Mouse (Mus musculus) stomach, embryonic 15.5 days (tissue): ENCODE data around the gene Cd8a. TPM values are rescaled to one million over a fixed set of nuclear protein-coding genes. Genes with fewer than 3 reads are reported as not detected.
"Not testable (repeated sequence)": the region's sequence is repeated elsewhere in the genome, so short reads cannot be mapped to it uniquely, and the experiment has no call there.

Experiments
- ATAC-seq: fragments of 200-750 bp; cut with Nextera tagmentation; 2 replicates; pipeline ENCODE4 v1.8.0; 2017; ENCODE audit warnings: low read depth, moderate number of reproducible peaks, moderate TSS enrichment; ENCODE audit not compliant: insufficient read depth, low FRiP score
- H3K27ac ChIP-seq: fragments of 300-500 bp; sonication (generic); 2 replicates; pipeline ENCODE4 v1.5.1; 2015; ENCODE audit warnings: mild to moderate bottlenecking, inconsistent platforms
- H3K27me3 ChIP-seq: fragments of 300-500 bp; sonication (generic); replicated peaks from 2 replicates; pipeline ENCODE4 v1.6.1; 2015; ENCODE audit warnings: inconsistent platforms
- H3K36me3 ChIP-seq: fragments of 300-500 bp; sonication (generic); 2 replicates; pipeline ENCODE4 v1.6.1; 2015; ENCODE audit warnings: inconsistent platforms
- H3K4me1 ChIP-seq: fragments of 300-500 bp; sonication (generic); 2 replicates; pipeline ENCODE4 v1.6.1; 2015; ENCODE audit warnings: inconsistent platforms
- H3K4me2 ChIP-seq: fragments of 300-500 bp; sonication (generic); 2 replicates; pipeline ENCODE4 v1.6.1; 2015; ENCODE audit warnings: mild to moderate bottlenecking, inconsistent platforms
- H3K4me3 ChIP-seq: fragments of 300-500 bp; sonication (generic); replicated peaks from 2 replicates; pipeline ENCODE4 v1.5.1; 2015; ENCODE audit warnings: inconsistent platforms
- H3K9ac ChIP-seq: fragments of 300-500 bp; sonication (generic); 2 replicates; pipeline ENCODE4 v1.6.1; 2015; ENCODE audit warnings: inconsistent platforms
- H3K9me3 ChIP-seq: fragments of 300-500 bp; sonication (generic); 2 replicates; pipeline ENCODE4 v1.6.1; 2016; ENCODE audit warnings: inconsistent platforms
- WGBS: fragments of 180-500 bp; shearing (Covaris S2); methylation state at CpG from one replicate; pipeline ENCODE4 v1.1.7; 2015; 5-methylcytosine and 5-hydroxymethylcytosine counted together
- polyA plus RNA-seq: library from polyadenylated mRNA; unstranded; fragments of >200 nt; fragmentation: Nextera tagmentation; extraction: Ambion mirVana; gene quantifications from 2 replicates; pipeline ENCODE4 v1.2.1, GENCODE M21; 2015

The Cd8a gene
- polyA plus RNA-seq, result 0.09 TPM in 1 of 2 replicates, not detected in the other

DNA sequence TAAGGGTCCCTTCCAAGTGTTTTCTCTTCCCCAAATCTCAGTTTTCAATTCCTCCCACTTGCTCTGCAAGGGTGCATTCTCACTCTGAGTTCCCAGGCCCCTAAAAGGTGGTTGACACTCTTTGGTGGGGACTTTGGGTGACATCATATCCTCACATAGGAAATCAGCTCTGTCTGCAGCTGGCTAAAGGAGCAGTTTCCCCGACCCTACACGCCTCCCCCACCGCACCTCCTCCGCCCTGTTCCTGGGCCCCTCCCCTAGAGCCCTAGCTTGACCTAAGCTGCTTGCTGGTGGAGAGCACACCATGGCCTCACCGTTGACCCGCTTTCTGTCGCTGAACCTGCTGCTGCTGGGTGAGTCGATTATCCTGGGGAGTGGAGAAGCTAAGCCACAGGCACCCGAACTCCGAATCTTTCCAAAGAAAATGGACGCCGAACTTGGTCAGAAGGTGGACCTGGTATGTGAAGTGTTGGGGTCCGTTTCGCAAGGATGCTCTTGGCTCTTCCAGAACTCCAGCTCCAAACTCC lies at the start of gene Cd8a:
Cd8a (plus strand) TSS at position 179 of the 527 bp plus-strand sequence.
- Histone ChIP-seq H3K27ac (no peak within 1 kb of the TSS), H3K9me3 (no peaks in the 10 kb centered on the region), H3K27me3 (no peaks in the 10 kb centered on the region), H3K4me2 (no peak within 1 kb of the TSS), H3K4me1 (no peaks in the 10 kb centered on the region), H3K9ac (no peak within 1 kb of the TSS), H3K4me3 (no peak within 1 kb of the TSS), H3K36me3 (no peaks in the 10 kb centered on the region)
- no peak for ATAC-seq
- 69% methylated on average over 14 of the region's 14 CpGs for WGBS

DNA sequence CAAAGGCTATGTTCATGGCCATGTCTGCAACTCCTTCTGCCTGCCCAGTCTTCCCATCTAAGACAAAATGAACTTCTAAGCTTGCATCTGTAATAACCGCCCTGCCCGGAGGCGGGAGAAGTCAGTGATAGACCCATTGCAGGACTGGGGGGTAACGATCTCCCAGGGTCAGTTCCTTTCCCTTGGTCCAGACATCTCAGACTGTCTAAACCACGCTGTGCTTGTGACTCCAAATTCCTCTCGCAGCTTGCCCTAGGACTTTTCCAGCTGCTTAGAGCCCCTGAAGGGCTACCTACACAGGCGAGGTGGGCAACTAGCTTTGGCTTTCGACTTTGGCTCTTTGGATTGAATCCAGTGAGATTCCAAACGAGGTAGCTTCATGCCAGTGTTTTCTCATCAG lies 48.4 kb upstream of the Cd8a start:
- no peak overlapping the region for H3K4me3 ChIP-seq
- H3K9ac ChIP-seq, result no peak overlapping the region
- no peak for ATAC-seq
- no peaks in the 10 kb centered on the region for H3K9me3 ChIP-seq
- H3K27me3 ChIP-seq, result no peaks in the 10 kb centered on the region
- no peaks in the 10 kb centered on the region for H3K36me3 ChIP-seq
- no peak overlapping the region for H3K27ac ChIP-seq
- no peaks in the 10 kb centered on the region for H3K4me1 ChIP-seq
- 85% methylated on average over 9 of the region's 9 CpGs for WGBS
- H3K4me2 ChIP-seq, result no peak overlapping the region

DNA sequence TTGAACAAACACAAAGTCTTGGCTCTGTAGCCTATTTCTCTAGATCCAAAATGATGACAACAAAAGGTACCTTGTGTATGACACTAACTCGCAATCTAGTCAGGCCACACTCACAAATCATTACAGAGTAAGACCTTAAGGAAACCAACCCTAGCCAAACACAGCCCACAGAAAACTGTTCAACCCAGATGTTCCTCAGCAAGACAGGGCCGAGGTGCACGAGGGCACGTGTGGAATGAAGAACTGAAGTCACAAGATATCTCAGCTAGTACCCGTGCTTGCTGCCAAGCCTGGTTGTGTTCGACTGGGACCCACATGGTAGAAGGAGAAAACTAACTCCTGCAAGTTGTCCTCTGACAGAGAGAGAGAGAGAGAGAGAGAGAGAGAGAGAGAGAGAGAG lies 43.3 kb upstream of the Cd8a start:
- no peak for ATAC-seq
- Histone ChIP-seq H3K4me3 (no peak overlapping the region), H3K4me1 (no peaks in the 10 kb centered on the region), H3K9me3 (no peaks in the 10 kb centered on the region), H3K27me3 (no peaks in the 10 kb centered on the region), H3K4me2 (no peak overlapping the region), H3K9ac (no peak overlapping the region), H3K27ac (no peak overlapping the region), H3K36me3 (no peaks in the 10 kb centered on the region)
- 88% methylated on average over 6 of the region's 6 CpGs for WGBS

DNA sequence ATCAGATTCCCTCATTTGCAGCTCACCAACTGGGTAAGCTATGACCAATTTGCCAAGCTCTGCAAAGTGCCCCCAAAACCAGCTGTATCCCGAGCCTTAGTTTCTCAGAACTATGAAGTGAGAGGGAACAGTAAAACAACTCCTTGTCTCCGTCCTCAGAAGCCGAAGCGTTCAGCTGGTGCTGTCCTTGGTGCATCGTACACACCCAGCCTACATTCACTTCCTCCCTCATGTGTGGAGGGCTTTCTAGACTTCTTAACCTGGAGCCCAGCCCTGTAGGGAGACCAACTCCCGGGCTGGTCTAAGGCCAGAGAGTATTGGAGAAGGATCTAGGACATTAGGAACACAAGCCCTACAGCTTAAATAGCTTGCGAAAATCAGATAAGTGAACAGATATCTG lies 42.7 kb upstream of the Cd8a start:
- Histone ChIP-seq H3K4me3 (no peak overlapping the region), H3K27ac (no peak overlapping the region), H3K36me3 (no peaks in the 10 kb centered on the region), H3K9me3 (no peaks in the 10 kb centered on the region), H3K9ac (no peak overlapping the region), H3K27me3 (no peaks in the 10 kb centered on the region), H3K4me2 (no peak overlapping the region), H3K4me1 (no peaks in the 10 kb centered on the region)
- ATAC-seq, result no peak
- WGBS, result 67% methylated on average over 7 of the region's 7 CpGs

DNA sequence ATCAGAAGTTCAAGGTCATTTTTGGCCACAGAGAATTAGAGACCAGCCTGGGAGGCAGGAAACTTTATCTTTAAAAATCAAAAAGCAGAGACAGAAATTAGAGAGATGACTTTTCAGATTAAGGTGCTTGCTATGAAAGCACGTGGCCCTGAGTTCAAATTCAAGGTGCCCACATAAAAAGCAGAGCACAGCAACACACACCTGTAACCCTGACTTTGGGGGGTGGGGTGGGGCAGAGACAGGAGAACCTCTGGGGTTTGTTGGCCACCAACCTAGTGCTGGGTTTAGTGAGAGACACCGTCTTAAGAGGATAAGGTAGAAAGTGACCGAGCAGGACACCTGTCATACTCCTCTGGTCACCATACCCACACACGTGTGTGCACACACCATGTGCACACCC lies 41.7 kb upstream of the Cd8a start:
- H3K27me3 ChIP-seq, ATAC-seq, H3K9me3 ChIP-seq, H3K4me3 ChIP-seq, H3K27ac ChIP-seq, H3K4me2 ChIP-seq, H3K4me1 ChIP-seq, H3K9ac ChIP-seq, H3K36me3 ChIP-seq: not testable (repeated sequence)
- 83% methylated on average over 2 of the region's 4 CpGs for WGBS

DNA sequence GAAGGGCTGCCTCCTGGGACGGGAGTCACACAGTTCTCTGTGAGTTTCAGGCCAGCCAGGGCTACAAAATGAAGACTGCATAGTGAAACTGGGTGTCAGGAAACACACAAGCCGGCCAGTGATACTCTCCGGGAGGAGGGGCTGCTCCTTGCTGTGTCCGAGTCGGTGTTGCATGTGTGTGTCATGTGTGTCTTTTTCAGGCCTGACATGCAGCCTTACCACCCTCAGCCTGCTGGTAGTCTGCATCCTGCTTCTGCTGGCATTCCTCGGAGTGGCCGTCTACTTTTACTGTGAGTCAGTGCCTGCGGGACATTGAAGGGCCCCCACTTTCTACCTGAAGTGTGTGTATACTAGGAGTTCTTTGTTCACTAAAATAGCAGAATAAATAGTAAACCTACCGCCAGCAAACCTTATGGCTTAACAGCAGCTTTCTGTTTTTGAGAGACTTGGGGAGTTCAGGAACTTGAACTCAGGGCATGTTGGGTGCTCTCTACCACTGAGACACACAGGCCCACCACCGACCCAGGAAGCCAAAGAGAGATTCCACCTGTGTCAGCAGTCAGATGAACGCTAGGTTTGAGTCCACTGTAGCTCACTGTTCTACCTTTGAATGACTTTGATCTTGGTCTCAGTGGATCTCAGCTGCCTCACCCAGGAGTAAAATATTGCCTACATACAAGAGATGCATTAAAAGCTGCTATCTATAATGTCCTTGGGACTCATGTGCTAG lies 40.8 kb upstream of the Cd8a start:
- Histone ChIP-seq H3K27me3 (no peaks in the 10 kb centered on the region), H3K9ac (no peak overlapping the region), H3K4me3 (no peak overlapping the region), H3K9me3 (no peaks in the 10 kb centered on the region), H3K36me3 (no peaks in the 10 kb centered on the region), H3K4me2 (no peak overlapping the region), H3K27ac (no peak overlapping the region), H3K4me1 (no peaks in the 10 kb centered on the region)
- no peak for ATAC-seq
- 78% methylated on average over 11 of the region's 11 CpGs for WGBS

DNA sequence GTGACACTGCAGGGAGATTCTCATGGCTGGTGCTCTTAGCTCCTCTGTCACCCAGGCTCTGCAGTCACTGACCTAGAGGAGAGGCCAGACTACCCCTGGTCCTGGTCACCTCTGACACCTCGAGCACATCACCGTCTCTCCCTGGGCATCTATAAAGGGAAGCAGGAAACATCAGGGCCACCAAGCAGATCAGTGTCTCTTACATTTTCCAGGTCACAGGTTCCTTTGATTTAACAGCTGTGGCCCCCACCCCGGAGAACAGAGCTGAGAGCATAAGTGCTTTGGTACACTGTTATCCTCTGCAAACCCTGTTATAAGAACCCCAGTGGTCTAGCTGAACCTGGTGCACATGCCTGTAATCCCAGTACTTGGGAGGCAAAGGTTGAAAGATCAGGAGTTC lies 40.2 kb upstream of the Cd8a start:
- Histone ChIP-seq H3K9me3 (no peaks in the 10 kb centered on the region), H3K36me3 (no peaks in the 10 kb centered on the region), H3K27me3 (no peaks in the 10 kb centered on the region), H3K4me2 (no peak overlapping the region), H3K27ac (no peak overlapping the region), H3K4me3 (no peak overlapping the region), H3K9ac (no peak overlapping the region), H3K4me1 (no peaks in the 10 kb centered on the region)
- ATAC-seq, result no peak
- WGBS, result 89% methylated on average over 3 of the region's 3 CpGs

DNA sequence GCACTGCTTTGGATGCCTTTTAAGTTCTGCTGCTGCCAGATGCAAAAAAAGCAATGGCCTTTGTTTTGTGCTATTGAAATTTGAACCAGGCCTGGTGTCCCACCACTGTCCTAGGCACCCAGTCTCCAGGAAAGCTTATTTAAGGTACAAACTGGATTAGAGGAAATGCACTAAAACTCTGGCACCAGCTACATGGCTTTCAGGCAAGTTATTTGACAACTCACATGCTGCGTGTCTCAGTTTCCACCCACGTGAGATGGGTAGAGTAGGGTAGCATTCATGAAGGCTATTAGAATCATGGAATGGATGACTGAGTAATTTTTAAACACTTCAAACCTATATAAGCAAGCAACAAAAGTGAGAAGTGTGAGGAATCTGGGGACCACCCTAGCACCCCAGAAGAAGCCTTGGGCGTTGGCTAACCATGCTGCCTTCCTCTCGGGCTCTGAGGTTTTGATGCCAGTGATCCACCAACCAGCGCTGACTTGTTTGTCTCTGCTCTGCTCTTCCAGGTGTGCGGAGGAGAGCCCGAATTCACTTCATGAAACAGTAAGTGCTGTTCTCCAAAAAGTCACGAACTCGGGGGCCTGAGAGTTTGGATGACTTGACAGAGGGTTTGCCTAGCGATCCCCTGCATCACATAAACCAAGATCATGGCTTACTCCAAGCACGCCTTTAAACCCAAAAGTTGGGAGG lies 39.5 kb upstream of the Cd8a start:
- no peaks in the 10 kb centered on the region for H3K27me3 ChIP-seq
- H3K36me3 ChIP-seq, result no peaks in the 10 kb centered on the region
- H3K9ac ChIP-seq, result no peak overlapping the region
- 89% methylated on average over 11 of the region's 11 CpGs for WGBS
- no peaks in the 10 kb centered on the region for H3K9me3 ChIP-seq
- no peaks in the 10 kb centered on the region for H3K4me1 ChIP-seq
- ATAC-seq, result no peak
- no peak overlapping the region for H3K4me2 ChIP-seq
- H3K4me3 ChIP-seq, result no peak overlapping the region
- H3K27ac ChIP-seq, result no peak overlapping the region

DNA sequence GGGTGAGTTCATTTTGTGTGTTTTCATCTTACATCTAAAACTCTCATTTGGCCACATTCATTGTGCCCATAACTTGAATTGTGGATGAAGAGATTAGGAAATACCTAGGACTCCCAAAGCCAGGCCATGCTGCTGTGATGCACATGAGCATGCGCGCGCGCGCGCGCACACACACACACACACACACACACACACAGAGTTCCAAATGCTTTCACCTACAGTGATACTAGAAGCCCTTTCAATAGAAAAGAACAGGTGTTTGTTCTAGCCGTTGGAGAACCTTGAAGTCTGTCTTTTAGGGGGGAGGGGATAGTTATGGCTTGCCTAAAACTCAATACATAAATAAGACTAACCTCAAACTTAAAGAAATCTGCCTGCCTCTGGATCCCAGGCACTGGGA lies 35.6 kb upstream of the Cd8a start:
- no peak for ATAC-seq
- no peaks in the 10 kb centered on the region for H3K27me3 ChIP-seq
- 88% methylated on average over 8 of the region's 8 CpGs for WGBS

DNA sequence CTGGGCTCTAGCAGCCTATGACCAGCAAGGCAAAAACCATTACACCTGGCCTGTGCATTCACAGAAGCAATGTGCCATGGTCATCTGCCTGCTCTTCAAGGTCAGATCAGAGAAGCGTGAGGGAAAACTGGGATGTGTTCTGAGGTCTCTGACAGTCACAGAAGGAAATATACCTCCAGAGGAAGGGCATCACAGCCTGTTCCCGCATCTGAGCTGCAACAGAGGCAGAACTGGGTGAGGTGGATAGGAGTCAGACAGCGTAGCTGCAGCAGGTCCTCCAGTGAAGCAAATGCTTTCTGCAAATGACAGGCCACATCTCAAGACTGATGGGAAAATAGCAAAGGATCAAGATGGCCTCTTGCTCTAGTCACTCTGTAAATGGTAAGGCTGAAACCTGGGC lies 34.3 kb upstream of the Cd8a start:
- no peaks in the 10 kb centered on the region for H3K9me3 ChIP-seq
- H3K4me1 ChIP-seq, result no peaks in the 10 kb centered on the region
- no peak for ATAC-seq
- H3K36me3 ChIP-seq, result no peaks in the 10 kb centered on the region
- no peak overlapping the region for H3K4me2 ChIP-seq
- no peak overlapping the region for H3K27ac ChIP-seq
- no peaks in the 10 kb centered on the region for H3K27me3 ChIP-seq
- WGBS, result 75% methylated on average over 3 of the region's 3 CpGs
- no peak overlapping the region for H3K4me3 ChIP-seq
- no peak overlapping the region for H3K9ac ChIP-seq

More for the DNA sequence above, 35.6 kb upstream of the Cd8a start:
- H3K9ac ChIP-seq, result no peak overlapping the region
- no peak overlapping the region for H3K4me3 ChIP-seq
- no peaks in the 10 kb centered on the region for H3K9me3 ChIP-seq
- no peak overlapping the region for H3K4me2 ChIP-seq
- H3K4me1 ChIP-seq, result no peaks in the 10 kb centered on the region
- no peaks in the 10 kb centered on the region for H3K36me3 ChIP-seq
- H3K27ac ChIP-seq, result no peak overlapping the region

DNA sequence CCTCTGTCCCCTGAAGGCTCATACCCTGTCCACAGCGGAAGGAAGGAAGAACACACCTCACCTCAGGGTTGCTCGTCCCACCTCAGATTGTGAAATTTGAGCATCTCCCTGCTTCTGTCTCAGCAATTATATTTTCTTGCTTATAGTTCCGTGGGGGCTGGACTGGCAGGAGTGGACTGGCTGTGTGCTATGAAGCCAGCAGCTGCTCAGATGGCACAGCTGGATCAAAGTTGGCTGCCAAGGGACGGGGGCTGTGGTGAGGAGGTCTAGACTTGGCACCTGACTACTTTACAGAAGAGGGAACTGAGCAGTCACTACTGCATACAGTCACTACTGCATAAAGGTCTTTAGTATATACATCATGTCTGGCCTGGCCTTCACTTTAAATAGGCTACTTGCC lies 33.9 kb upstream of the Cd8a start:
- Histone ChIP-seq H3K27ac (no peak overlapping the region), H3K4me1 (no peaks in the 10 kb centered on the region), H3K9ac (no peak overlapping the region), H3K4me3 (no peak overlapping the region), H3K36me3 (no peaks in the 10 kb centered on the region), H3K9me3 (no peaks in the 10 kb centered on the region), H3K27me3 (no peaks in the 10 kb centered on the region), H3K4me2 (no peak overlapping the region)
- no peak for ATAC-seq
- WGBS, result 74% methylated on average over 4 of the region's 4 CpGs

DNA sequence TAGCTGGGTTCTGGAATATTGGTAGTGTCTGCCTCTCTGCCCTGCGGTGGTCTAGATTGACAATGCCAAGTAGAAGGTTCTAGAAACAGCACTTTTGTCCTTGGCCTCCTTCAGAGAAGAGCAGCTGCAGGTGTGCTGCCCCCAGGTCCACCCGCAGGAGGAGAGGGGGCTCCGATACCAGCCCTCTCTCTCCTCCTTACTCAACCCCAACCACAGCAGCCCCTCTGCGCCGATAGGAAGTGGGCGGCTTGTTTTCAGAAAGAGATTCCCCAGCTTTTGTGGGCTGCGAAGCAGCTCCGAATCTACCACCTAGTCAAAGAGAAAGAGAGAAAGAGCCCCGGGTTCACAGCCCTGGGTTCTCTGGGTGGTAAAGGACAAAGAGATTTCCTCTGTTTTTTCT lies 32.0 kb upstream of the Cd8a start:
- Histone ChIP-seq H3K9me3 (no peaks in the 10 kb centered on the region), H3K4me1 (no peaks in the 10 kb centered on the region), H3K27ac (no peak overlapping the region), H3K36me3 (no peaks in the 10 kb centered on the region), H3K27me3 (no peaks in the 10 kb centered on the region), H3K9ac (no peak overlapping the region), H3K4me3 (no peak overlapping the region), H3K4me2 (no peak overlapping the region)
- 82% methylated on average over 9 of the region's 9 CpGs for WGBS
- ATAC-seq, result no peak
